Mouse (Mus musculus) liver, embryonic 16.5 days (tissue): Measurements from ENCODE around the gene Psma7. TPM values are rescaled to one million over a fixed set of nuclear protein-coding genes. Genes with fewer than 3 reads are reported as not detected.

Experiments used
- ATAC-seq: fragments of 200-750 bp; cut with Nextera tagmentation; 2 replicates; pipeline ENCODE4 v1.8.0; 2017; ENCODE audit warnings: low read depth, mild to moderate bottlenecking, moderate number of reproducible peaks, moderate library complexity
- H3K27ac ChIP-seq: fragments of 300-500 bp; sonication (generic); 2 replicates; pipeline ENCODE4 v1.5.1; 2014; ENCODE audit warnings: mild to moderate bottlenecking, low read length
- H3K27me3 ChIP-seq: fragments of 300-500 bp; sonication (generic); 2 replicates; pipeline ENCODE4 v1.6.1; 2014; ENCODE audit warnings: low read depth, low read length, mixed read lengths; ENCODE audit not compliant: control insufficient read depth, insufficient read depth
- H3K36me3 ChIP-seq: fragments of 300-500 bp; sonication (generic); 2 replicates; pipeline ENCODE4 v1.6.1; 2014; ENCODE audit warnings: mild to moderate bottlenecking; ENCODE audit not compliant: control insufficient read depth, insufficient read depth
- H3K4me1 ChIP-seq: fragments of 300-500 bp; sonication (generic); 2 replicates; pipeline ENCODE4 v1.6.1; 2014; ENCODE audit warnings: low read depth, low read length, mixed read lengths; ENCODE audit not compliant: control insufficient read depth
- H3K4me2 ChIP-seq: fragments of 300-500 bp; sonication (generic); 2 replicates; pipeline ENCODE4 v1.6.1; 2014; ENCODE audit warnings: low read depth, low read length, mixed read lengths
- H3K4me3 ChIP-seq: fragments of 300-500 bp; sonication (generic); 2 replicates; pipeline ENCODE4 v1.5.1; 2014; ENCODE audit warnings: low read depth, mild to moderate bottlenecking, low read length
- H3K9ac ChIP-seq: fragments of 300-500 bp; sonication (generic); 2 replicates; pipeline ENCODE4 v1.6.1; 2014; ENCODE audit warnings: low read depth, low read length
- H3K9me3 ChIP-seq: fragments of 300-500 bp; sonication (generic); replicated peaks from 2 replicates; pipeline ENCODE4 v1.6.1; 2016; ENCODE audit warnings: low read length; ENCODE audit not compliant: control insufficient read depth
- WGBS: fragments of 180-500 bp; shearing (Covaris S2); extraction: QIAGEN DNeasy Blood & Tissue Kit; methylation state at CpG from one replicate; pipeline ENCODE4 v1.1.7; 2014; ENCODE audit not compliant: insufficient replicate concordance; 5-methylcytosine and 5-hydroxymethylcytosine counted together
- polyA plus RNA-seq: library from polyadenylated mRNA; unstranded; fragments of >200 nt; fragmentation: Nextera tagmentation; extraction: Ambion mirVana; gene quantifications from 2 replicates; pipeline ENCODE4 v1.2.1, GENCODE M21; 2015

Gene Psma7
- polyA plus RNA-seq, 1 experiment from 2014 or later, result 214 TPM

DNA sequence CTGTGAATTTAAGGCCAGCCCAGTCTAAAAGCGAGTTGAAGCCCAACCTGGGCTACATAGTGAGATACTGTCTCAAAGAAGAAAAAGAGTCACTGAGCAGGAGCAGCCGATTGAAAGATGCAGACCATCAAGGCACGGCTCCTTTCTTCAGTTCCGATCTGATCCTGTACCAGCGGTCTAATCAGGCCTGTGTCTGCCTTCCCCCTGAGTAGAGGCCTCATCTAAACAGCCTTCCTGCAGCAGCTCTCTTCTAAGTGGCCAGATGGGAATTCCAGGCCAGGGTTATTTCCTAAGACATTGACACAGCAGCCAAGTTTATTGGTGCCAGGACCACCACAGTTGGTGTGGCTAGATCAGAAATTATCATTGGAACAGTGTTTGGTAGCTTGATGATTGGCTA lies 49.2 kb downstream of the Psma7 start:
- Histone ChIP-seq H3K36me3 (no peaks in the 10 kb centered on the region), H3K4me3 (no peak overlapping the region), H3K4me2 (no peak overlapping the region), H3K27me3 (no peaks in the 10 kb centered on the region), H3K27ac (no peak overlapping the region), H3K9me3 (no peaks in the 10 kb centered on the region), H3K4me1 (no peaks in the 10 kb centered on the region), H3K9ac (no peak overlapping the region)
- 62% methylated on average over 5 of the region's 5 CpGs for WGBS
- ATAC-seq, result no peak

DNA sequence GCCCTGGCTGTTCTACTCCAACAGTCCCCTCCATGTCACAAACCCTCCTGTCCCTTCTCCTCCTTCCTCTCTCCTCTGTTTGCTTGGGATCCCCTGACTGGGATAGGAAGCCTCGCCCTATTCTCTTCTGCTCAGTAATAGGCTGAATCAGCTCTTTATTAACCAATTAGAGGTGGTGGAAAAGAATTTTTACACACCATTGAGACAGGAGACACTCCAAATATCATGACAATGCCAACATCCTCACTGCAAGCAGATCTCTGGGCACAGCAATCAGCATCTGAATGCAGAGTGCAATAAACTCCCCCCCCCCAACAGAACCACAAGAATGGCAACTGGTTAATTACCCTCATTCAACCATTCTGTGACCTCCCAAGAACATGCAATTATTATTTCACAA lies 53.1 kb downstream of the Psma7 start:
- no peak overlapping the region for H3K4me2 ChIP-seq
- H3K9me3 ChIP-seq, result no peaks in the 10 kb centered on the region
- H3K4me3 ChIP-seq, result no peak overlapping the region
- no peaks in the 10 kb centered on the region for H3K4me1 ChIP-seq
- no peaks in the 10 kb centered on the region for H3K27me3 ChIP-seq
- 56% methylated on average over 1 of the region's 1 CpGs for WGBS
- no peak for ATAC-seq
- H3K9ac ChIP-seq, result no peak overlapping the region
- H3K36me3 ChIP-seq, result no peaks in the 10 kb centered on the region
- H3K27ac ChIP-seq, result no peak overlapping the region

DNA sequence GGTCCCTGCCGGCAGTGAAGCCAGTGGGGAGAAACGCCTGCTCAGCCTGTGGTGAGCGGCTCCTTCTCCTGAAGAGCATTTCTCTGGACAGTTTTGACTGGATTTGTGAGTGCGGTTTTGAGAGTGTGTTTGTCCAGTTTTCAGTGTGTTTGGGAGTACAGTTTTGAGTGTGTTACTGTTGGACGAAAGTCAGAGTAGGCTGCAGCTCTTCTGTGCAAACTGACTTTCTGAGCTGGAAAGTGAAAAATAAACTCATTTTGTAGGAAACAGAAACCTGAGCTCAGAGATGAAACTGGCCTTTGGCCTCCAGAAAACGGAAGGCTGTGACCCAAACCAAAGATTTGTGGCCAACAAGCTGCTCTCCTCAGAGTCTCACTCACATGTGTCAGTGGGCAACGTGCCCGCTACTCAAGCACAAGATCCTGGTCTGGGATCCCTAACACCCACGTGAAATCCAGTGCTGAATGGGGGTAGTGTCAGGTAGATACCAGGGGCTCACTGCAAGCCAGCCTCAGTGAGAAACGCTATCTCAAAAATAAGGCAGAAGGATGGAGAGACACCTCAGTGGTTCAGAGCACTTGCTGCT lies 55.7 kb downstream of the Psma7 start:
- whole genome bisulfite sequencing, result 59% methylated on average over 10 of the region's 10 CpGs
- ATAC-seq, result no peak
- Histone ChIP-seq H3K36me3 (no peaks in the 10 kb centered on the region), H3K27ac (no peak overlapping the region), H3K4me1 (no peaks in the 10 kb centered on the region), H3K9me3 (no peaks in the 10 kb centered on the region), H3K9ac (no peak overlapping the region), H3K4me3 (no peak overlapping the region), H3K27me3 (no peaks in the 10 kb centered on the region), H3K4me2 (no peak overlapping the region)

Other genes starting within 250 kb of the Psma7 start
- gene Taf4, start 65.8 kb downstream of the Psma7 start, polyA plus RNA-seq, result 1.6 and 1.7 TPM in 2 replicates
- gene Lsm14b, start 17.4 kb downstream of the Psma7 start, polyA plus RNA-seq, result 0.86 and 0.91 TPM in 2 replicates
- 1.0 and 1.1 TPM in 2 replicates for gene Ss18l1, start 76 bp upstream of the Psma7 start, polyA plus RNA-seq
- 9.7 and 11.1 TPM in 2 replicates for gene Mtg2, start 28.2 kb upstream of the Psma7 start, polyA plus RNA-seq
- gene Hrh3, start 62.1 kb upstream of the Psma7 start, polyA plus RNA-seq, result not detected in 2 replicates
- 8.7 and 10.2 TPM in 2 replicates for gene Osbpl2, start 76.9 kb upstream of the Psma7 start, polyA plus RNA-seq
- 91.4 and 96.6 TPM in 2 replicates for gene Adrm1, start 129.1 kb upstream of the Psma7 start, polyA plus RNA-seq
- 2.0 and 2.6 TPM in 2 replicates for gene Lama5, start 183.4 kb upstream of the Psma7 start, polyA plus RNA-seq
- gene Rps21, start 214.9 kb upstream of the Psma7 start, polyA plus RNA-seq, result 262 and 314 TPM in 2 replicates
- gene Cables2, start 231.1 kb upstream of the Psma7 start, polyA plus RNA-seq, result 1.3 and 1.7 TPM in 2 replicates
- not detected in 2 replicates for gene Rbbp8nl, start 247.4 kb upstream of the Psma7 start, polyA plus RNA-seq